Mouse (Mus musculus): ENCODE measurements around the gene Eftud2. TPM values are rescaled to one million over a fixed set of nuclear protein-coding genes. Genes with fewer than 3 reads are reported as not detected.

The Eftud2 gene
- total and polyA plus RNA-seq, 3 experiments = 36.0 to 62.6 (median 37.4) TPM

DNA sequence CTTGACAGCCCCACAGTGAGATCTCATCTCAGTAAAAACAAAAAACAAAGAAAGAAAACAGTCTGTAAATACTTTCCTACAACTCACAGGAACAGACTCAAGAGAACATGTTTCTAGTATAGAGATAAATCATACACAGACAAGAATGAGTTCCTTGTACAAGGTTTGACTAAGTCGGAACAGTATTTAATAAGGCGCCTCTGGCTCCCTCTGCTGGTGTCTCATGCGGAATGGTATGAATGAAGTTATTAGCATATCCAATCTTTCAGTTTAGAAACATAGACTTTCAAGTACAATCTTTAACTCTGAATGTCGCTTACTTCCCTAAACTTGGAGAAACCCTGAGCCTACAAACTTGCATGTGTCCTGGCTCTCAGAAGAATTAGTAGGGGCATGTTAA is 16.5 kb downstream of the Eftud2 start:
- no peaks in the 10 kb centered on the region; the same call in 1 of the 2 replicates for H3K36me3 ChIP-seq (ENCODE audit: control insufficient read depth, insufficient read depth, low read length)
- H3K27me3 ChIP-seq (ENCODE audit: control insufficient read depth, insufficient read depth, low read length) = no peaks in the 10 kb centered on the region
- no peaks in the 10 kb centered on the region for H3K4me1 ChIP-seq (ENCODE audit: control insufficient read depth, insufficient read depth, low read length)
- no peaks in the 10 kb centered on the region for H3K79me2 ChIP-seq (replicated peaks; ENCODE audit: control insufficient read depth, insufficient read depth, low read length)
- intact Hi-C loops (cut with DNase I) = loop anchor here (1.0 kb wide), 1 partner anchor 90 kb away; no protein-coding TSS in a partner anchor
- peak; percentile 90; the same call in 1 of the 2 replicates for TF ChIP-seq CTCF (IDR thresholded peaks at IDR 0.05)
- TF ChIP-seq POLR2A (IDR thresholded peaks at IDR 0.05; ENCODE audit: insufficient read depth, low read depth, low read length) = no peak
- no peak overlapping the region for H3K4me3 ChIP-seq
- H3K27ac ChIP-seq = no peak overlapping the region
- peak; percentile 39 to 71 for DNase-seq
- H3K9ac ChIP-seq (ENCODE audit: low read depth, low read length) = no peak overlapping the region
- WGBS = 24% methylated on average over 4 of the region's 4 CpGs

DNA sequence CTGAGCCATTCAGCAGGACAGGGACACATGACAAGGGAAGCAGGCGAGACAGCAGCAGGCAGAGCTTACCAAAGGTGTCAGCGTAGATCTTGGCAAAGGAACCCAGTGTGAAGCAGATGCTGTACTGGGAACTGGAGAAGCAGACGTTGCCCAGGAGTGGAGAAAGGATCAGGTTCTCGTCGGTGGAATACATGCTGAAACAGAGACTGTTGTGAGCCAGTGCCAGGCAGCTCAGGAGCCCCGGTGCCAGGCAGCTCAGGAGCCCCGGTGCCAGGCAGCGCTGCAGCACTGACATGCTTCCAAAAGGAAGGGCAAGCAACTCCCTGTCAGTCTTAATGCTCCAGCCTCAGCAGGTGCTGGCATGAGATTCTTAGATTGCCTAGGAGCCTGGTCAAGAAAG is 20.9 kb downstream of the Eftud2 start:
- Histone ChIP-seq H3K9ac (ENCODE audit: low read depth, low read length) (no peak overlapping the region), H3K27ac (no peak overlapping the region), H3K4me1 (ENCODE audit: control insufficient read depth, insufficient read depth, low read length) (no peaks in the 10 kb centered on the region), H3K79me2 (replicated peaks; ENCODE audit: control insufficient read depth, insufficient read depth, low read length) (no peaks in the 10 kb centered on the region), H3K27me3 (ENCODE audit: control insufficient read depth, insufficient read depth, low read length) (no peaks in the 10 kb centered on the region), H3K36me3 (ENCODE audit: control insufficient read depth, insufficient read depth, low read length) (no peaks in the 10 kb centered on the region), H3K4me3 (no peak overlapping the region)
- intact Hi-C loops (cut with DNase I) = no loop called here
- WGBS = 93% methylated on average over 8 of the region's 8 CpGs
- DNase-seq = no peak
- no peak for TF ChIP-seq POLR2A (IDR thresholded peaks at IDR 0.05; ENCODE audit: insufficient read depth, low read depth, low read length)
- no peak for TF ChIP-seq EP300 (IDR thresholded peaks at IDR 0.05; ENCODE audit: insufficient read depth, low read depth, low read length)
- TF ChIP-seq CTCF (IDR thresholded peaks at IDR 0.05) = no peak

DNA sequence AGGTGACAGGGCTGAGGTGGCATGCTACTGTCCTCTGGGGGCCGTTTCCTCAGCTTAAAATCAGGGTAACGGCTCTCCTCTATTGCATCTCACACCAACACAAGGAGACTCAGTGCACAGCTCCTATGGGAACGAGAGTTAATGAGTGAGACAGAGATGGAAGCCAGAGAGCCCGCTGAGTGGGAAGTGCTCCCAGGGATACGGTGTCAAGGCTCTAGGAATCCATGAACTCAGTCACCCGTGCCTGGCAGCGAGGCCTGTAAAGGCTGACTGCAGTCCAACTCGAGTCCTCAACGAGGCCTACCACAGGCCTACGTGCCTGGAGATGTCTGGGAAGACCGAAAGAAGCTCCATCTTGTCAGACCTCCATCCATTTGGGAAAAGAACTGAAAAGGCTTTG is 21.8 kb downstream of the Eftud2 start:
- WGBS = 95% methylated on average over 11 of the region's 11 CpGs
- H3K27ac ChIP-seq = no peak overlapping the region
- no peaks in the 10 kb centered on the region for H3K36me3 ChIP-seq (ENCODE audit: control insufficient read depth, insufficient read depth, low read length)
- no peaks in the 10 kb centered on the region for H3K4me1 ChIP-seq (ENCODE audit: control insufficient read depth, insufficient read depth, low read length)
- H3K4me3 ChIP-seq = no peak overlapping the region
- DNase-seq = no peak
- TF ChIP-seq POLR2A (IDR thresholded peaks at IDR 0.05; ENCODE audit: insufficient read depth, low read depth, low read length) = no peak
- no peak for TF ChIP-seq CTCF (IDR thresholded peaks at IDR 0.05)
- no peak for TF ChIP-seq EP300 (IDR thresholded peaks at IDR 0.05; ENCODE audit: insufficient read depth, low read depth, low read length)
- intact Hi-C loops (cut with DNase I) = no loop called here
- no peaks in the 10 kb centered on the region for H3K79me2 ChIP-seq (replicated peaks; ENCODE audit: control insufficient read depth, insufficient read depth, low read length)
- no peaks in the 10 kb centered on the region for H3K27me3 ChIP-seq (ENCODE audit: control insufficient read depth, insufficient read depth, low read length)
- H3K9ac ChIP-seq (ENCODE audit: low read depth, low read length) = no peak overlapping the region

DNA sequence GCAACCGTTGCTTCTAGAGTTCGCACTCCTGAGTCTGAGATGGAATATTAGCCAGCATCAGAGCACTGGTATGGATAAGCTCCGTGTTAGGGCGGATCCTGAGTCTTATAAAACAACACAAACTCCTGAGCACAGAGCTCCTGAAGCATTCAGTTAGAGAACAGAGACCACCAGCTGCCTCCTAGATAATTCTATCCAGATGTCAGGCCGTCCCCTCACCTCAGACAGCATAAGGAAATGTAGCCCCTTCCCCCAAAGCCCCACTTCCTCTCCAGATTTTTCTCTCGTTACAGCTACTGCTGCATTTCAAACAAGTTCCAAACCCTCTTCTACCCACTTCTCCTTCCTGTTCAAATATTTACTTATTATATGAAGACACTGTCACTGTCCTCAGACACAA is 24.8 kb downstream of the Eftud2 start:
- Histone ChIP-seq H3K4me1 (ENCODE audit: control insufficient read depth, insufficient read depth, low read length) (no peaks in the 10 kb centered on the region), H3K4me3 (no peak overlapping the region), H3K27ac (no peak overlapping the region), H3K27me3 (ENCODE audit: control insufficient read depth, insufficient read depth, low read length) (no peaks in the 10 kb centered on the region), H3K36me3 (ENCODE audit: control insufficient read depth, insufficient read depth, low read length) (no peaks in the 10 kb centered on the region), H3K9ac (ENCODE audit: low read depth, low read length) (no peak overlapping the region), H3K79me2 (replicated peaks; ENCODE audit: control insufficient read depth, insufficient read depth, low read length) (no peaks in the 10 kb centered on the region)
- 85% methylated on average over 6 of the region's 6 CpGs for WGBS
- intact Hi-C loops (cut with DNase I) = no loop called here
- TF ChIP-seq CTCF (IDR thresholded peaks at IDR 0.05) (no peak), EP300 (IDR thresholded peaks at IDR 0.05; ENCODE audit: insufficient read depth, low read depth, low read length) (no peak), POLR2A (IDR thresholded peaks at IDR 0.05; ENCODE audit: insufficient read depth, low read depth, low read length) (no peak)
- no peak for DNase-seq

DNA sequence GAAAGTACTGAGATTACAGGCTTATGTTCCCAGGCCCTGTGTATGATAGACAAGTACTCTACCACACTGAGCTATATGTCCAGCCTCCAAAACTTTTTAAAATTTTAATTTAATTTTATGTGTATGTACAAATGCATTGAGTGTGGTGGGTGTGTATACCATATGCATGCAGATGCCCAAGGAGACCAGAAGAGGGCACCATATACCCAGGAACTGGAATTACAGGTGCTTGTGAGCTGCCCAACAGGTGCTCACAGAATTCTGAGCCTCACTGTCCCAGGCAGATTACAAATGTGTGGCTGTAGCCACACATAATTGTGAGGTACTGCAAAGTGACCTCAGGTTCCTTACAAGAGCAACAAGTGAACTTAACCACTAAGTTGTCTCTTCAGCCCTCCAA is 27.0 kb downstream of the Eftud2 start:
- no peaks in the 10 kb centered on the region for H3K4me1 ChIP-seq (ENCODE audit: control insufficient read depth, insufficient read depth, low read length)
- no peaks in the 10 kb centered on the region for H3K79me2 ChIP-seq (replicated peaks; ENCODE audit: control insufficient read depth, insufficient read depth, low read length)
- no peaks in the 10 kb centered on the region for H3K36me3 ChIP-seq (ENCODE audit: control insufficient read depth, insufficient read depth, low read length)
- no peak for DNase-seq
- intact Hi-C loops (cut with DNase I) = no loop called here
- H3K4me3 ChIP-seq = no peak overlapping the region
- peak; percentile 52 for TF ChIP-seq CTCF (IDR thresholded peaks at IDR 0.05)
- no peak for TF ChIP-seq POLR2A (IDR thresholded peaks at IDR 0.05; ENCODE audit: insufficient read depth, low read depth, low read length)
- TF ChIP-seq EP300 (IDR thresholded peaks at IDR 0.05; ENCODE audit: insufficient read depth, low read depth, low read length) = no peak
- no peak overlapping the region for H3K27ac ChIP-seq
- H3K9ac ChIP-seq (ENCODE audit: low read depth, low read length) = no peak overlapping the region
- H3K27me3 ChIP-seq (ENCODE audit: control insufficient read depth, insufficient read depth, low read length) = no peaks in the 10 kb centered on the region

DNA sequence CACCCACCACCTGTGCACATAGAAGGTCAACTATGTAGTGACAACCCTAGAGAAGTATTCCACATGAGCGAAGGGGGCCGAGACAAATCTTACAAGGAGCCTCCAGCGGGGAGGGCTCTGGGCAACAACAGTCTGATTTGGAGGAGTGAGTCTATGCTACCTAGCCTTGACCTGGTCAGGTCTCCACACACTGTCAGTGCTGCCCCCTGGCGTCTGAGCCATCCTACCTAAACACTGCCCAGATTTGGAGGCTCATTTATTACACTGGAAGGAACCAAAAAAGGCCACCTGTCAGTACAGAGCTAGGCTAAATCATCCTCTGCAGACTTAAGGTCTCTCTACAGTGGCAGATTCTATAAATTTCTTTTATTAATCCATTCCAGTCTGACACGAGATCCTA is 28.9 kb downstream of the Eftud2 start:
- 62% methylated on average over 5 of the region's 5 CpGs for WGBS
- TF ChIP-seq CTCF (IDR thresholded peaks at IDR 0.05) (peak; percentile 83), EP300 (IDR thresholded peaks at IDR 0.05; ENCODE audit: insufficient read depth, low read depth, low read length) (peak; percentile 76; the same call in 1 of the 2 replicates), POLR2A (IDR thresholded peaks at IDR 0.05; ENCODE audit: insufficient read depth, low read depth, low read length) (no peak)
- H3K36me3 ChIP-seq (ENCODE audit: control insufficient read depth, insufficient read depth, low read length) = no peaks in the 10 kb centered on the region
- no peak overlapping the region for H3K27ac ChIP-seq
- no peaks in the 10 kb centered on the region for H3K79me2 ChIP-seq (replicated peaks; ENCODE audit: control insufficient read depth, insufficient read depth, low read length)
- H3K27me3 ChIP-seq (ENCODE audit: control insufficient read depth, insufficient read depth, low read length) = no peaks in the 10 kb centered on the region
- intact Hi-C loops (cut with DNase I) = loop anchor here (1.0 kb wide), 1 partner anchor 78 kb away; no protein-coding TSS in a partner anchor
- no peak overlapping the region for H3K4me3 ChIP-seq
- DNase-seq = peak; percentile 57 to 81
- no peak overlapping the region for H3K9ac ChIP-seq (ENCODE audit: low read depth, low read length)
- H3K4me1 ChIP-seq (ENCODE audit: control insufficient read depth, insufficient read depth, low read length) = no peaks in the 10 kb centered on the region

Data from heart, adult 2 months (tissue).